Mouse (Mus musculus) small intestine, adult 2 months (tissue): Measurements from ENCODE around the gene Rasgrp4.

Experiments used
- CTCF ChIP-seq: fragments of 200-500 bp; IDR thresholded peaks from 2 replicates; pipeline ENCODE4 v1.5.1; 2012; ENCODE audit warnings: low read depth, mild to moderate bottlenecking, control low read depth, inconsistent platforms, low read length, moderate library complexity, mixed read lengths; ENCODE audit not compliant: insufficient replicate concordance, insufficient read length; ENCODE audit errors: extremely low read depth
- POLR2A ChIP-seq: fragments of 200-500 bp; IDR thresholded peaks from 2 replicates; pipeline ENCODE4 v1.6.1; 2012; ENCODE audit warnings: low read depth, mild to moderate bottlenecking, control low read depth, inconsistent platforms, low read length, moderate library complexity

DNA sequence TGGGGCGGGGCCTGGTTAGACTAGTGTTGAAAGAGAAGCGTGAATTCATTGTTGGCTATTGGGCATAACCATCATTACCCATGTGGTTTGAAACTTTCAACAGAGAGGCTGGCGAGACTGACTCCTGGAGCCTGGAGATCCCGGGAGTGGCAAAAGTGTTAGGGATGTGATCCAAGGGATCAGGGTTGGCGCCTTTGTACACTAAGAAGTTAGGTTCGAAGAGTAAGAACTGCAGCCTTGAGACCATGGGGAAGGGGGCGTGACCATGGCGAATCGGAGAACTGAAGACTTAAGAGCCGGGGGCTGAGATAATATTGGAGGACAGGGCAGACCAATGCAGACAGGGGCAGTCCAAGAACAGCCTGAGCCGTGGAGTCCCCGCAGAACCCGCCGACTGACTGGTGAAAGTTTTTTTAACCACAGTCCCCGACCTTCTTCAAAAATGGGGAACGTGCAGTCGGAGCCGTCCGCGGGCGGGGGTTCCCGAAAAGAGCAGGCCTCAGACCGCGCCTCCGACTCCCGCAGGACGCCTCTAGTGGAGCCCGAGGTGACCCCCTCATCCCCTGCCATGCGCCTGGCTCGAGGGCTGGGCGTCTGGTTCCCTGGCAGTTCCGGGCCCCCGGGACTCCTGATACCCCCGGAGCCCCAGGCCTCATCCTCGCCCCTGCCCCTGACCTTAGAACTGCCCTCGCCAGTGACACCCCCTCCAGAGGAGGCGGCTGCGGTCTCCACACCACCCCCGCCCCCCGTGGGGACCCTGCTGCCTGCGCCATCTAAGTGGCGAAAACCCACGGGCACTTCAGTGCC, 36.3 kb downstream of the Rasgrp4 start:
- TF ChIP-seq CTCF (no peak), POLR2A (no peak)
